Mouse (Mus musculus) CH12.LX (cell line): ENCODE results near the gene Cbr2. TPM values are rescaled to one million over a fixed set of nuclear protein-coding genes. Genes with fewer than 3 reads are reported as not detected.

Source experiments
- DNase-seq: peaks from one replicate; pipeline ENCODE4 v3.0.0-alpha.2; 2013; ENCODE audit errors: extremely low read depth
- H3K27ac ChIP-seq: 2 replicates; pipeline ENCODE4 v1.5.1; 2012; ENCODE audit warnings: low read depth, mild to moderate bottlenecking, control low read depth, moderate library complexity; ENCODE audit not compliant: insufficient read depth
- H3K27me3 ChIP-seq: replicated peaks from 2 replicates; pipeline ENCODE3; 2012; ENCODE audit warnings: inconsistent platforms
- H3K36me3 ChIP-seq, 2 experiments: replicated peaks in 1 of 2; 2 replicates each; pipeline versions ENCODE3 to v1.6.1; 2012; ENCODE audit warnings: inconsistent platforms in 1 of 2, low read length in 1 of 2, mild to moderate bottlenecking in 1 of 2, mixed read lengths in 1 of 2, moderate library complexity in 1 of 2; ENCODE audit not compliant: control insufficient read depth in 1 of 2, insufficient read depth in 1 of 2
- H3K4me1 ChIP-seq, 2 experiments: 2 replicates each; pipeline ENCODE4 v1.6.1; 2012; ENCODE audit warnings: inconsistent platforms in 1 of 2, moderate library complexity in 1 of 2; ENCODE audit not compliant: insufficient read depth in 2 of 2, control insufficient read depth in 1 of 2
- H3K4me2 ChIP-seq: 2 replicates; pipeline ENCODE4 v1.6.1; 2012; ENCODE audit warnings: low read depth, mild to moderate bottlenecking, control low read depth; ENCODE audit not compliant: poor library complexity, insufficient read depth, severe bottlenecking
- H3K4me3 ChIP-seq, 3 experiments: fragments of 150-350 bp in 1 of 3; sonication (generic) in 1 of 3; replicated peaks in 1 of 3; 2 replicates each; pipeline versions ENCODE3 to v1.5.1; 2011 to 2012; ENCODE audit warnings: low read depth in 2 of 3, low read length in 2 of 3, mild to moderate bottlenecking in 2 of 3, moderate library complexity in 2 of 3, control low read depth in 1 of 3, improper control_type of control experiment in 1 of 3, inconsistent platforms in 1 of 3, mixed read lengths in 1 of 3; ENCODE audit not compliant: poor library complexity in 1 of 3
- H3K79me2 ChIP-seq: replicated peaks from 2 replicates; pipeline ENCODE4 v1.6.1; 2012; ENCODE audit warnings: mild to moderate bottlenecking, moderate library complexity; ENCODE audit not compliant: control insufficient read depth, poor library complexity, insufficient read depth, severe bottlenecking; ENCODE audit errors: extremely low read depth
- H3K9ac ChIP-seq: 2 replicates; pipeline ENCODE4 v1.6.1; 2012; ENCODE audit warnings: low read depth, mild to moderate bottlenecking, control low read depth, moderate library complexity; ENCODE audit not compliant: insufficient read depth
- H3K9me3 ChIP-seq: replicated peaks from 2 replicates; pipeline ENCODE3; 2012; ENCODE audit warnings: low read length, inconsistent platforms, mixed read lengths
- BHLHE40 ChIP-seq: IDR thresholded peaks from 2 replicates; pipeline ENCODE4 v1.6.1; 2011; ENCODE audit warnings: mild to moderate bottlenecking, low read depth, low read length, improper control_type of control experiment
- CHD1 ChIP-seq: IDR thresholded peaks from 2 replicates; pipeline ENCODE4 v1.6.1; 2012; ENCODE audit warnings: low read depth, low read length, improper control_type of control experiment, inconsistent platforms
- CHD2 ChIP-seq: IDR thresholded peaks from 2 replicates; pipeline ENCODE4 v1.6.1; 2011; ENCODE audit warnings: low read length, improper control_type of control experiment
- E2F4 ChIP-seq: IDR thresholded peaks from 2 replicates; pipeline ENCODE4 v1.6.1; 2011; ENCODE audit warnings: low read depth, low read length, improper control_type of control experiment; ENCODE audit not compliant: insufficient replicate concordance
- ELF1 ChIP-seq: IDR thresholded peaks from 2 replicates; pipeline ENCODE4 v1.6.1; 2014; ENCODE audit warnings: low read depth, mild to moderate bottlenecking, inconsistent platforms, low read length, improper control_type of control experiment
- EP300 ChIP-seq: IDR thresholded peaks from 2 replicates; pipeline ENCODE4 v1.6.1; 2011; ENCODE audit warnings: low read length, improper control_type of control experiment
- ETS1 ChIP-seq: conservative IDR thresholded peaks from 2 replicates; pipeline ENCODE4 v1.6.1; 2012; ENCODE audit warnings: low read depth, mild to moderate bottlenecking, inconsistent platforms, low read length, improper control_type of control experiment, moderate library complexity
- GABPA ChIP-seq: IDR thresholded peaks from 2 replicates; pipeline ENCODE4 v1.6.1; 2012; ENCODE audit warnings: low read depth, low read length, improper control_type of control experiment, inconsistent platforms; ENCODE audit not compliant: insufficient replicate concordance
- HCFC1 ChIP-seq: IDR thresholded peaks from 2 replicates; pipeline ENCODE4 v1.6.1; 2012; ENCODE audit warnings: low read depth, mild to moderate bottlenecking, inconsistent platforms, low read length, improper control_type of control experiment
- IRF4 ChIP-seq: IDR thresholded peaks from 2 replicates; pipeline ENCODE4 v1.6.1; 2014; ENCODE audit warnings: low read depth, mild to moderate bottlenecking, inconsistent platforms, low read length, improper control_type of control experiment
- JUN ChIP-seq: IDR thresholded peaks from 2 replicates; pipeline ENCODE4 v1.6.1; 2011; ENCODE audit warnings: low read depth, mild to moderate bottlenecking, low read length, improper control_type of control experiment, moderate library complexity; ENCODE audit not compliant: insufficient read depth
- JUND ChIP-seq: conservative IDR thresholded peaks from 2 replicates; pipeline ENCODE4 v1.6.1; 2011; ENCODE audit warnings: low read depth, low read length, improper control_type of control experiment
- MAFK ChIP-seq: IDR thresholded peaks from 2 replicates; pipeline ENCODE4 v1.6.1; 2011; ENCODE audit warnings: low read length, improper control_type of control experiment; ENCODE audit not compliant: insufficient replicate concordance
- MAX ChIP-seq: IDR thresholded peaks from 2 replicates; pipeline ENCODE4 v1.6.1; 2011; ENCODE audit warnings: low read length, improper control_type of control experiment
- MAZ ChIP-seq: IDR thresholded peaks from 2 replicates; pipeline ENCODE4 v1.6.1; 2012; ENCODE audit warnings: low read depth, mild to moderate bottlenecking, inconsistent platforms, low read length, improper control_type of control experiment, moderate library complexity
- MEF2A ChIP-seq: IDR thresholded peaks from 2 replicates; pipeline ENCODE4 v1.6.1; 2014; ENCODE audit warnings: low read depth, mild to moderate bottlenecking, inconsistent platforms, low read length, improper control_type of control experiment, borderline replicate concordance
- MXI1 ChIP-seq: IDR thresholded peaks from 2 replicates; pipeline ENCODE4 v1.6.1; 2011; ENCODE audit warnings: mild to moderate bottlenecking, low read depth, low read length, improper control_type of control experiment
- MYC ChIP-seq: IDR thresholded peaks from 2 replicates; pipeline ENCODE4 v1.6.1; 2011; ENCODE audit warnings: low read depth, mild to moderate bottlenecking, improper control_type of control experiment, low read length
- NELFE ChIP-seq: IDR thresholded peaks from 2 replicates; pipeline ENCODE4 v1.6.1; 2011; ENCODE audit warnings: low read depth, low read length, improper control_type of control experiment
- NRF1 ChIP-seq: IDR thresholded peaks from 2 replicates; pipeline ENCODE4 v1.6.1; 2014; ENCODE audit warnings: low read depth, mild to moderate bottlenecking, inconsistent platforms, low read length, improper control_type of control experiment, moderate library complexity
- POLR2AphosphoS2 ChIP-seq: IDR thresholded peaks from 2 replicates; pipeline ENCODE4 v1.6.1; 2011; ENCODE audit warnings: low read depth, low read length, improper control_type of control experiment
- RAD21 ChIP-seq: IDR thresholded peaks from 2 replicates; pipeline ENCODE4 v1.6.1; 2011; ENCODE audit warnings: low read depth, mild to moderate bottlenecking, low read length, improper control_type of control experiment, moderate library complexity
- RCOR1 ChIP-seq: conservative IDR thresholded peaks from 2 replicates; pipeline ENCODE4 v1.6.1; 2012; ENCODE audit warnings: low read depth, mild to moderate bottlenecking, inconsistent platforms, low read length, improper control_type of control experiment
- SIN3A ChIP-seq: IDR thresholded peaks from 2 replicates; pipeline ENCODE4 v1.6.1; 2012; ENCODE audit warnings: low read length, improper control_type of control experiment, inconsistent platforms
- SMC3 ChIP-seq: IDR thresholded peaks from 2 replicates; pipeline ENCODE4 v1.6.1; 2011; ENCODE audit warnings: low read depth, low read length, improper control_type of control experiment
- TCF12 ChIP-seq: IDR thresholded peaks from 2 replicates; pipeline ENCODE4 v1.6.1; 2014; ENCODE audit warnings: low read depth, mild to moderate bottlenecking, inconsistent platforms, low read length, improper control_type of control experiment
- UBTF ChIP-seq: IDR thresholded peaks from 2 replicates; pipeline ENCODE4 v1.6.1; 2012; ENCODE audit warnings: low read depth, mild to moderate bottlenecking, inconsistent platforms, low read length, improper control_type of control experiment, moderate library complexity
- ZC3H11A ChIP-seq: IDR thresholded peaks from 2 replicates; pipeline ENCODE4 v1.6.1; 2012; ENCODE audit warnings: low read depth, mild to moderate bottlenecking, inconsistent platforms, low read length, improper control_type of control experiment
- ZMIZ1 ChIP-seq: IDR thresholded peaks from 2 replicates; pipeline ENCODE4 v1.6.1; 2012; ENCODE audit warnings: low read depth, mild to moderate bottlenecking, inconsistent platforms, low read length, improper control_type of control experiment
- dilution Hi-C: fragments of 300-500 bp; cut with MboI; formaldehyde crosslinking; loops from 2 replicates; pipeline ENCODE4 v1.14.3; 2020; ENCODE audit warnings: low sequenced_read_pairs; ENCODE audit not compliant: extremely low pct_unique_long_range_greater_than_20kb, extremely low pct_ligation_motif_present
- in situ Hi-C: fragments of 300-500 bp; cut with MboI; formaldehyde crosslinking; loops from 3 replicates; pipeline ENCODE4 v1.14.3; 2019; ENCODE audit warnings: low sequenced_read_pairs, low pct_ligation_motif_present, low pct_unique_long_range_greater_than_20kb, mixed read lengths
- polyA plus RNA-seq: library from polyadenylated mRNA; unstranded; fragments of >175 nt; gene quantifications from 2 replicates; pipeline ENCODE4 v1.2.1, GENCODE M21; 2012; ENCODE audit warnings: low read depth; ENCODE audit not compliant: insufficient read length
- total RNA-seq, 2 experiments: library from RNA; depleted of rRNA; stranded (reverse); fragments of 300-350 nt in 1 of 2; fragments of >200 nt in 1 of 2; gene quantifications; 2 replicates each; pipeline ENCODE4 v1.2.3; 2012 to 2014

The Cbr2 gene
- total and polyA plus RNA-seq, 3 experiments = 0.21 TPM; not detected in 2

DNA sequence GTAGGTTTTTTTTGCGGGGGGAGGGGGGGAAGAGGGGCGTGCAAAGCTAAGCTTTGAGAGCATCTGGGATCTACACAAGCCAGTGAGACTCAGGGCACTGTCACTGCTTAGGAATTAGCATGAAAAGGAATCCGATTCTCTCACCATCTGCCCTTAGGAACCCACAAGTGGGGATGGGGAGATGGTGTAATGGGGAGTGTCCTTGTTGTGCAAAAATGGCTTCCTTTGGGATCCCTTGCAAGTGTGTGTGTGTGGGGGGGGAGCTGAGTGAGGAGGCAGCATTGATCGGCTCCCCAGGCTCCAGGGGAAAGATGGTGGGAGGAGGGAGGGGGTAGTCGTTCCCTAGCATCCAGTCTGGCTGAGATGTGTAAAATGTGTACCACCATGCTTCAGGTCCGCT lies 45.2 kb upstream of the Cbr2 start:
- dilution Hi-C loops (no loop called here), in situ Hi-C loops (no loop called here)
- Histone ChIP-seq H3K4me2 (no peak overlapping the region), H3K9ac (no peak overlapping the region), H3K9me3 (no peaks in the 10 kb centered on the region), H3K4me1 (peaks cover 0 to 9% of the 10 kb centered on the region in 2 experiments; a peak in 2 of 4 replicates), H3K79me2 (no peaks in the 10 kb centered on the region), H3K4me3 (no peak overlapping the region), H3K27me3 (no peaks in the 10 kb centered on the region), H3K27ac (no peak overlapping the region), H3K36me3 (peaks cover 11 to 22% of the 10 kb centered on the region in 2 experiments)
- no peak for DNase-seq
- TF ChIP-seq RCOR1 = no peak
- no peak for TF ChIP-seq E2F4
- no peak for TF ChIP-seq ZC3H11A
- no peak for TF ChIP-seq NELFE
- TF ChIP-seq SMC3 = no peak
- no peak for TF ChIP-seq MYC
- TF ChIP-seq ELF1 = no peak
- TF ChIP-seq IRF4 = no peak
- no peak for TF ChIP-seq POLR2AphosphoS2
- no peak for TF ChIP-seq CHD2
- no peak for TF ChIP-seq JUN
- TF ChIP-seq CHD1 = no peak
- no peak for TF ChIP-seq BHLHE40

DNA sequence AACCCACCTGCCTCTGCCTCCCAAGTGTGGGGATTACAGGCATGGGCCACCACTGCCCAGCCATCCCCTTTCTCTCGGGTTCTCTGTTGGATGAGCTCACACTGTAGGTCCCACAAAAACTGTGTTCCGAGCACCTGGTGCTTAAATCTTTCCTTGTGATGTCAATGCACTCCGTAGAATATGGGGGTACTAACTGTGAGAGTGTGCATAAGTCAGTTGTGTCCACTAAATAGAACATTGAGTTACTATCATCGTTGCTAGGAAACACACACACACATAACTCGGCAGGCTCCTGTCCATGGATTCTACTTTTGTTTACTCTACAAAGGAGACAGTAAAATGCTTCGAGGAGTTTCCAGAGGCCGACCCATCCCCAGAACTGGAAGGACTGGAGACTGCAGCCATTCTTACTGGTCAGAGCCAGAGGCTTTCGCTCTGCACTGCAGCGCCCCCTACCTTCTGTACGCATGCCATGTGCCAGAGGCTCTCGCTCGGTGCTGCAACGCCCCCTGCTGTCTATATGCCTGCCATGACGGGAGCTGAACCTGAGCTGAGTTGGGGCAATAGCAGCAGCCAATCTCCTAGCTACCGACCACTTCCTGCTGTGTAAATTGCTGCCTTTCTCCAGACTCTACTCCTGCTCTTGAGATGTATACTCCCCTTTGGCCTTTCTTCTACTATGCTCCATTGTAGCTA lies 44.0 kb upstream of the Cbr2 start:
- no peaks in the 10 kb centered on the region for H3K27me3 ChIP-seq
- DNase-seq = peak; percentile 98
- peaks cover 6 to 14% of the 10 kb centered on the region in 2 experiments for H3K36me3 ChIP-seq
- no peak overlapping the region; the same call in 1 of the 2 replicates for H3K4me2 ChIP-seq
- no peaks in the 10 kb centered on the region for H3K9me3 ChIP-seq
- H3K4me1 ChIP-seq = peaks cover 0 to 9% of the 10 kb centered on the region in 2 experiments; a peak in 2 of 4 replicates
- no peaks in the 10 kb centered on the region for H3K79me2 ChIP-seq
- H3K4me3 ChIP-seq = no peak overlapping the region
- dilution Hi-C loops = no loop called here
- 0 out of 2 replicates have a peak overlapping the region, but pooled peaks have one; percentile 8 for H3K9ac ChIP-seq
- in situ Hi-C loops = no loop called here
- no peak overlapping the region for H3K27ac ChIP-seq
- TF ChIP-seq JUN (no peak), SIN3A (peak; percentile 84; the same call in 1 of the 2 replicates), ELF1 (peak; percentile 82), MEF2A (peak; percentile 82), IRF4 (peak; percentile 84), ZC3H11A (peak; percentile 97), GABPA (no peak), TCF12 (peak; percentile 77), RCOR1 (no peak), ETS1 (no peak; the same call in 1 of the 2 replicates), MAFK (no peak), RAD21 (no peak; the same call in none of the 2 replicates), MXI1 (peak; percentile 74; the same call in 1 of the 2 replicates), MAX (peak; percentile 99), MYC (peak; percentile 100), NELFE (peak; percentile 97; the same call in 1 of the 2 replicates), MAZ (peak; percentile 28; the same call in 1 of the 2 replicates), E2F4 (no peak), SMC3 (peak; percentile 100), UBTF (no peak), EP300 (peak; percentile 29; the same call in 1 of the 2 replicates), ZMIZ1 (no peak), NRF1 (peak; percentile 52), HCFC1 (peak; percentile 67), JUND (no peak)
